Mouse (Mus musculus): Measurements from ENCODE around the gene Ints14. TPM values are rescaled to one million over a fixed set of nuclear protein-coding genes. Genes with fewer than 3 reads are reported as not detected.

The Ints14 gene
- total and polyA plus RNA-seq, 3 experiments: 30.1 to 58.2 (median 52.9) TPM

- DNase-seq (ENCODE audit: extremely low read depth): no peak
- H3K27ac ChIP-seq (ENCODE audit: insufficient read depth, low read depth): no peak overlapping the region
Observed at GRCm38 (mm10) chr9:64938535-64938934, 22.2 kb upstream of the Ints14 start.

GRCm38 (mm10) chr9:64939281-64939680, 21.4 kb upstream of the Ints14 start:
- no peak for TF ChIP-seq TCF12 (IDR thresholded peaks at IDR 0.05; ENCODE audit: low read depth, low read length)
- TF ChIP-seq RCOR1 (conservative IDR thresholded peaks at IDR 0.05; ENCODE audit: low read depth, low read length): no peak
- TF ChIP-seq MAZ (IDR thresholded peaks at IDR 0.05; ENCODE audit: low read depth, low read length): no peak
- TF ChIP-seq RAD21 (IDR thresholded peaks at IDR 0.05; ENCODE audit: low read depth, low read length): no peak
- TF ChIP-seq TBP (conservative IDR thresholded peaks at IDR 0.05; ENCODE audit: low read depth, low read length): no peak
- TF ChIP-seq MAFK (IDR thresholded peaks at IDR 0.05; ENCODE audit: insufficient replicate concordance, low read length): no peak
- no peak for TF ChIP-seq IRF4 (IDR thresholded peaks at IDR 0.05; ENCODE audit: low read depth, low read length)
- no peak for TF ChIP-seq ZMIZ1 (IDR thresholded peaks at IDR 0.05; ENCODE audit: low read depth, low read length)
- TF ChIP-seq CHD2 (IDR thresholded peaks at IDR 0.05; ENCODE audit: low read length): no peak
- TF ChIP-seq SMC3 (IDR thresholded peaks at IDR 0.05; ENCODE audit: low read depth, low read length): no peak
- TF ChIP-seq MEF2A (IDR thresholded peaks at IDR 0.05; ENCODE audit: borderline replicate concordance, low read depth, low read length): no peak
- no peak for TF ChIP-seq JUN (IDR thresholded peaks at IDR 0.05; ENCODE audit: insufficient read depth, low read depth, low read length)
- no peak for TF ChIP-seq CTCF (conservative IDR thresholded peaks at IDR 0.05 in 1 of 2, IDR thresholded peaks at IDR 0.05 in 1 of 2; ENCODE audit: low read depth in 2 of 2, low read length in 2 of 2)
- no peak for TF ChIP-seq POLR2A (IDR thresholded peaks at IDR 0.05; ENCODE audit: low read depth, low read length)
- no peak for TF ChIP-seq CHD1 (IDR thresholded peaks at IDR 0.05; ENCODE audit: low read depth, low read length)
- no peak for TF ChIP-seq ETS1 (conservative IDR thresholded peaks at IDR 0.05; ENCODE audit: low read depth, low read length)
- TF ChIP-seq MXI1 (IDR thresholded peaks at IDR 0.05; ENCODE audit: low read depth, low read length): no peak
- H3K27ac ChIP-seq (ENCODE audit: insufficient read depth, low read depth): no peak overlapping the region
- peaks cover 5 to 11% of the 10 kb centered on the region in 2 experiments; a peak in 3 of 4 replicates for H3K4me1 ChIP-seq (ENCODE audit: control insufficient read depth in 1 of 2, insufficient read depth in 2 of 2)
- no peak overlapping the region for H3K4me2 ChIP-seq (ENCODE audit: insufficient read depth, low read depth, poor library complexity, severe bottlenecking)
- no peaks in the 10 kb centered on the region for H3K9me3 ChIP-seq (replicated peaks; ENCODE audit: low read length)
- DNase-seq (ENCODE audit: extremely low read depth): no peak
- H3K4me3 ChIP-seq (replicated peaks in 1 of 3; ENCODE audit: low read depth in 2 of 3, low read length in 2 of 3, poor library complexity in 1 of 3): no peak overlapping the region
- H3K9ac ChIP-seq (ENCODE audit: insufficient read depth, low read depth): no peak overlapping the region
- no peaks in the 10 kb centered on the region for H3K36me3 ChIP-seq (replicated peaks in 1 of 2; ENCODE audit: control insufficient read depth in 1 of 2, insufficient read depth in 1 of 2, low read length in 1 of 2)
- dilution Hi-C loops (cut with MboI; ENCODE audit: extremely low pct_ligation_motif_present, extremely low pct_unique_long_range_greater_than_20kb, low sequenced_read_pairs): no loop called here
- in situ Hi-C loops (cut with MboI; ENCODE audit: low pct_ligation_motif_present, low pct_unique_long_range_greater_than_20kb, low sequenced_read_pairs): loop anchor here (25.0 kb wide), 1 partner anchor 627 kb away; no protein-coding TSS in a partner anchor
- peaks cover 6% of the 10 kb centered on the region for H3K27me3 ChIP-seq (replicated peaks)
- no peaks in the 10 kb centered on the region for H3K79me2 ChIP-seq (replicated peaks; ENCODE audit: control insufficient read depth, extremely low read depth, insufficient read depth, poor library complexity, severe bottlenecking)

More at GRCm38 (mm10) chr9:64938535-64938934, 22.2 kb upstream of the Ints14 start:
- H3K4me3 ChIP-seq (replicated peaks in 1 of 3; ENCODE audit: low read depth in 2 of 3, low read length in 2 of 3, poor library complexity in 1 of 3): no peak overlapping the region
- no peaks in the 10 kb centered on the region for H3K36me3 ChIP-seq (replicated peaks in 1 of 2; ENCODE audit: control insufficient read depth in 1 of 2, insufficient read depth in 1 of 2, low read length in 1 of 2)
- H3K4me1 ChIP-seq (ENCODE audit: control insufficient read depth in 1 of 2, insufficient read depth in 2 of 2): peaks cover 5 to 14% of the 10 kb centered on the region in 2 experiments; a peak in 3 of 4 replicates
- dilution Hi-C loops (cut with MboI; ENCODE audit: extremely low pct_ligation_motif_present, extremely low pct_unique_long_range_greater_than_20kb, low sequenced_read_pairs): no loop called here
- H3K9me3 ChIP-seq (replicated peaks; ENCODE audit: low read length): no peaks in the 10 kb centered on the region
- no peak for TF ChIP-seq RCOR1 (conservative IDR thresholded peaks at IDR 0.05; ENCODE audit: low read depth, low read length)
- no peak for TF ChIP-seq CHD1 (IDR thresholded peaks at IDR 0.05; ENCODE audit: low read depth, low read length)
- no peak for TF ChIP-seq ZMIZ1 (IDR thresholded peaks at IDR 0.05; ENCODE audit: low read depth, low read length)
- TF ChIP-seq KAT2A (IDR thresholded peaks at IDR 0.05; ENCODE audit: insufficient replicate concordance, low read length): no peak
- no peak for TF ChIP-seq EP300 (IDR thresholded peaks at IDR 0.05; ENCODE audit: low read length)
- TF ChIP-seq MAFK (IDR thresholded peaks at IDR 0.05; ENCODE audit: insufficient replicate concordance, low read length): no peak
- TF ChIP-seq USF2 (conservative IDR thresholded peaks at IDR 0.05; ENCODE audit: low read depth, low read length): no peak
- TF ChIP-seq MYC (IDR thresholded peaks at IDR 0.05; ENCODE audit: low read depth, low read length): no peak
- no peak for TF ChIP-seq TCF12 (IDR thresholded peaks at IDR 0.05; ENCODE audit: low read depth, low read length)
- in situ Hi-C loops (cut with MboI; ENCODE audit: low pct_ligation_motif_present, low pct_unique_long_range_greater_than_20kb, low sequenced_read_pairs): loop anchor here (25.0 kb wide), 1 partner anchor 626 kb away; no protein-coding TSS in a partner anchor
- H3K4me2 ChIP-seq (ENCODE audit: insufficient read depth, low read depth, poor library complexity, severe bottlenecking): no peak overlapping the region
- H3K9ac ChIP-seq (ENCODE audit: insufficient read depth, low read depth): no peak overlapping the region
- no peaks in the 10 kb centered on the region for H3K79me2 ChIP-seq (replicated peaks; ENCODE audit: control insufficient read depth, extremely low read depth, insufficient read depth, poor library complexity, severe bottlenecking)
- peaks cover 6% of the 10 kb centered on the region for H3K27me3 ChIP-seq (replicated peaks)

All from CH12.LX (cell line).